Mouse (Mus musculus) thymus, adult 18-20 months (tissue): ENCODE measurements around the gene Cux2.

Source experiments
- DNase-seq, 2 experiments: peaks; one replicate each; pipeline ENCODE4 v3.0.0; 2022; ENCODE audit warnings: mixed read lengths in 2 of 2

Gene Cux2

GRCm38 (mm10) chr5:121909226-121909985, 140.5 kb downstream of the Cux2 start:
- no peak for DNase-seq

- DNase-seq = no peak
Observed at GRCm38 (mm10) chr5:121905671-121906070, 144.2 kb downstream of the Cux2 start.

GRCm38 (mm10) chr5:121904799-121905198, 145.1 kb downstream of the Cux2 start:
- DNase-seq = no peak

GRCm38 (mm10) chr5:121902809-121903745, 146.8 kb downstream of the Cux2 start:
- DNase-seq = no peak

GRCm38 (mm10) chr5:121895117-121895756, 154.7 kb downstream of the Cux2 start:
- no peak for DNase-seq

GRCm38 (mm10) chr5:121894647-121895046, 155.3 kb downstream of the Cux2 start:
- no peak for DNase-seq

- no peak for DNase-seq
Observed at GRCm38 (mm10) chr5:121893581-121893980, 156.3 kb downstream of the Cux2 start.

- DNase-seq = no peak
Observed at GRCm38 (mm10) chr5:121892281-121892680, 157.6 kb downstream of the Cux2 start.

GRCm38 (mm10) chr5:121890925-121891324, 159.0 kb downstream of the Cux2 start:
- DNase-seq = no peak

- DNase-seq = no peak
Observed at GRCm38 (mm10) chr5:121889819-121890362, 160.0 kb downstream of the Cux2 start.

- DNase-seq = no peak
Observed at GRCm38 (mm10) chr5:121889375-121889774, 160.5 kb downstream of the Cux2 start.

- no peak for DNase-seq
Observed at GRCm38 (mm10) chr5:121883356-121883755, 166.5 kb downstream of the Cux2 start.

- DNase-seq = no peak
Observed at GRCm38 (mm10) chr5:121879211-121879610, 170.7 kb downstream of the Cux2 start.

GRCm38 (mm10) chr5:121878703-121879102, 171.2 kb downstream of the Cux2 start:
- no peak for DNase-seq

GRCm38 (mm10) chr5:121876901-121877300, 173.0 kb downstream of the Cux2 start:
- no peak for DNase-seq

- DNase-seq = no peak
Observed at GRCm38 (mm10) chr5:121875041-121875440, 174.9 kb downstream of the Cux2 start.

- DNase-seq = no peak
Observed at GRCm38 (mm10) chr5:121872158-121872557, 177.7 kb downstream of the Cux2 start.

GRCm38 (mm10) chr5:121871515-121872030, 178.3 kb downstream of the Cux2 start:
- DNase-seq = no peak

- DNase-seq = no peak
Observed at GRCm38 (mm10) chr5:121870832-121871231, 179.1 kb downstream of the Cux2 start.

- DNase-seq = no peak
Observed at GRCm38 (mm10) chr5:121867963-121868362, 181.9 kb downstream of the Cux2 start.

- no peak for DNase-seq
Observed at GRCm38 (mm10) chr5:121864330-121864729, 185.6 kb downstream of the Cux2 start.

GRCm38 (mm10) chr5:121861964-121862363, 187.9 kb downstream of the Cux2 start:
- DNase-seq = no peak

GRCm38 (mm10) chr5:121858427-121858826, 191.5 kb downstream of the Cux2 start:
- no peak for DNase-seq
